Mouse (Mus musculus) myocyte (in vitro differentiated cells): Measurements from ENCODE around the gene Gpr89. TPM values are rescaled to one million over a fixed set of nuclear protein-coding genes. Genes with fewer than 3 reads are reported as not detected.

Experiments
- H3K27me3 ChIP-seq: one replicate; pipeline ENCODE4 v1.6.1; 2011; ENCODE audit not compliant: control insufficient read depth, insufficient read depth, insufficient read length
- H3K36me3 ChIP-seq: one replicate; pipeline ENCODE4 v1.6.1; 2011; ENCODE audit not compliant: control insufficient read depth, insufficient read depth
- H3K4me2 ChIP-seq: one replicate; pipeline ENCODE4 v1.6.1; 2011; ENCODE audit warnings: low read depth, control low read depth
- H3K4me3 ChIP-seq: one replicate; pipeline ENCODE4 v1.5.1; 2011; ENCODE audit warnings: mild to moderate bottlenecking, control low read depth, moderate library complexity
- H3K79me2 ChIP-seq: one replicate; pipeline ENCODE4 v1.6.1; 2011; ENCODE audit not compliant: control insufficient read depth, insufficient read depth
- H3ac ChIP-seq: one replicate; pipeline ENCODE4 v1.6.1; 2011; ENCODE audit not compliant: control insufficient read depth, insufficient read length
- CEBPB ChIP-seq: IDR thresholded peaks from 2 replicates; pipeline ENCODE4 v1.6.1; 2011; ENCODE audit warnings: mild to moderate bottlenecking, moderate library complexity; ENCODE audit not compliant: poor library complexity, insufficient read depth, severe bottlenecking
- E2F4 ChIP-seq: IDR thresholded peaks from one replicate; pipeline ENCODE4 v1.6.1; 2011; ENCODE audit warnings: mild to moderate bottlenecking, control low read depth, moderate library complexity; ENCODE audit not compliant: insufficient read depth
- MAX ChIP-seq: IDR thresholded peaks from one replicate; pipeline ENCODE4 v1.6.1; 2011; ENCODE audit warnings: low read depth, mild to moderate bottlenecking, control low read depth
- MYOD1 ChIP-seq, 3 experiments: IDR thresholded peaks; one replicate each; pipeline ENCODE4 v1.6.1; 2011; ENCODE audit warnings: control low read depth in 2 of 3, low read depth in 2 of 3, mild to moderate bottlenecking in 2 of 3, moderate library complexity in 1 of 3; ENCODE audit not compliant: insufficient read length in 2 of 3, control insufficient read depth in 1 of 3
- MYOG ChIP-seq, 3 experiments: IDR thresholded peaks; one replicate each; pipeline ENCODE4 v1.6.1; 2011; ENCODE audit warnings: control low read depth in 2 of 3, low read depth in 2 of 3, mild to moderate bottlenecking in 2 of 3; ENCODE audit not compliant: insufficient read length in 2 of 3, control insufficient read depth in 1 of 3, insufficient read depth in 1 of 3
- POLR2A ChIP-seq: IDR thresholded peaks from one replicate; pipeline ENCODE4 v1.6.1; 2011; ENCODE audit warnings: low read depth, mild to moderate bottlenecking, control low read depth, moderate library complexity; ENCODE audit not compliant: insufficient read length
- POLR2AphosphoS2 ChIP-seq: IDR thresholded peaks from one replicate; pipeline ENCODE4 v1.6.1; 2011; ENCODE audit warnings: low read depth, control low read depth; ENCODE audit not compliant: insufficient read length
- REST ChIP-seq: IDR thresholded peaks from one replicate; pipeline ENCODE4 v1.6.1; 2011; ENCODE audit warnings: mild to moderate bottlenecking, control low read depth, moderate library complexity; ENCODE audit not compliant: insufficient read depth, insufficient read length
- SRF ChIP-seq: IDR thresholded peaks from one replicate; pipeline ENCODE4 v1.6.1; 2011; ENCODE audit warnings: low read depth; ENCODE audit not compliant: control insufficient read depth, insufficient read length
- TCF12 ChIP-seq: IDR thresholded peaks from one replicate; pipeline ENCODE4 v1.6.1; 2011; ENCODE audit warnings: mild to moderate bottlenecking, control low read depth; ENCODE audit not compliant: poor library complexity, insufficient read depth, severe bottlenecking
- TCF3 ChIP-seq: IDR thresholded peaks from one replicate; pipeline ENCODE4 v1.6.1; 2011; ENCODE audit warnings: low read depth, control low read depth; ENCODE audit not compliant: insufficient read length
- USF1 ChIP-seq: IDR thresholded peaks from one replicate; pipeline ENCODE4 v1.6.1; 2011; ENCODE audit warnings: low read depth, mild to moderate bottlenecking, control low read depth, moderate library complexity
- polyA plus RNA-seq: library from polyadenylated mRNA; unstranded; fragments of >200 nt; fragmentation: generic; extraction: Trizol; gene quantifications from one replicate; pipeline ENCODE4 v1.2.1, GENCODE M21; 2012; ENCODE audit warnings: missing spikeins

The Gpr89 gene
- polyA plus RNA-seq, 1 experiment: 19.2 TPM

DNA sequence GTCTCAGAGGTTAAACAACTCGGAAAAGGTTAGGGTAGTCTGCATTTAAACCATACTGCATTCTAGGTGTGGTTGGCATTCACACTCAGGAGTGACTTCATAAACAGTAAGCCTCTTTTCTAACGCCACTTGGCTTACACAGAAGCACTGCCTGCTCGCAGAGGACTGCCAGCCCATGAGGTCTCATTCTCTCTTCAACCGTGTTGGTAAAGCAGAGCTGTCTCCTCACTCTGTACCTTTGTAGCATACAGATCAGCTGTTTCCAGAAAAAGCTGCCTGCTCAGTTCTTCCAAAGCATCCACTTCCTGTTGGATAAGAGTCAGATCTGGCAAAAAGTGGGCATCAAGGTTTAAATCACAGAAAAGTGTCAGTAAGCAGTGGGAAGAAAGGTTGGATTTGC is 24.8 kb downstream of the Gpr89 start:
- H3K36me3 ChIP-seq: peaks cover 11% of the 10 kb centered on the region
- no peak overlapping the region for H3K4me2 ChIP-seq
- no peak for TF ChIP-seq USF1
- no peak for TF ChIP-seq E2F4
- no peak for TF ChIP-seq MAX
- no peak for TF ChIP-seq MYOD1 (IDR thresholded peaks at IDR 0.05; ENCODE audit: control insufficient read depth in 1 of 3, insufficient read length in 2 of 3, low read depth in 2 of 3)
- TF ChIP-seq POLR2AphosphoS2: no peak
- TF ChIP-seq REST: no peak
- TF ChIP-seq SRF: no peak
- TF ChIP-seq MYOG (IDR thresholded peaks at IDR 0.05; ENCODE audit: control insufficient read depth in 1 of 3, insufficient read depth in 1 of 3, insufficient read length in 2 of 3, low read depth in 2 of 3): no peak
- TF ChIP-seq CEBPB: no peak
- TF ChIP-seq TCF12: no peak
- TF ChIP-seq POLR2A: no peak
- TF ChIP-seq TCF3: no peak
- no peak overlapping the region for H3K4me3 ChIP-seq
- no peaks in the 10 kb centered on the region for H3K27me3 ChIP-seq
- H3K79me2 ChIP-seq: no peaks in the 10 kb centered on the region
- no peak overlapping the region for H3ac ChIP-seq

DNA sequence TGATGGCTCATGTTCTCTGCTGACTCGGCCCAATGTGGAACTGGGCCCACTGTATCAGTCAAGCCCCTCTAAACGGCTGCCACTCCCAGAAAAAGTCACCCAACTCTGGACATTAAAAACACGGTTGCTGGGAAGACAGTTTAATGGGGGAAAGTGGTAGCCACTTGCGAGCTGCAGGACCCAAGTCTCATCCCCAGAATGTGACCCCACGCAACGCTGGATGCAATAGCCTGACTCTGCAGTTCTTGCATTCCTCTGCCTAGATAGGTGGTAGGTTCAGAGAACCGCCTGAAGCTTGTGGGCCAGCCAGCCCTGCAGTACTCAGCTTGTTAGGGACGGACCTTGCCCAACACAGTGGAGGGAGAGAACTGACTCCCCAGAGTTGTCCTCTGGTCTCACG is 25.6 kb downstream of the Gpr89 start:
- TF ChIP-seq USF1 (no peak), MAX (no peak), SRF (no peak), REST (no peak), TCF12 (no peak), POLR2AphosphoS2 (no peak), TCF3 (no peak), MYOD1 (IDR thresholded peaks at IDR 0.05; ENCODE audit: control insufficient read depth in 1 of 3, insufficient read length in 2 of 3, low read depth in 2 of 3) (no peak), MYOG (IDR thresholded peaks at IDR 0.05; ENCODE audit: control insufficient read depth in 1 of 3, insufficient read depth in 1 of 3, insufficient read length in 2 of 3, low read depth in 2 of 3) (no peak), CEBPB (no peak), E2F4 (no peak), POLR2A (no peak)
- H3ac ChIP-seq: no peak overlapping the region
- H3K27me3 ChIP-seq: no peaks in the 10 kb centered on the region
- H3K4me2 ChIP-seq: no peak overlapping the region
- peaks cover 18% of the 10 kb centered on the region for H3K36me3 ChIP-seq
- H3K4me3 ChIP-seq: no peak overlapping the region
- H3K79me2 ChIP-seq: no peaks in the 10 kb centered on the region

DNA sequence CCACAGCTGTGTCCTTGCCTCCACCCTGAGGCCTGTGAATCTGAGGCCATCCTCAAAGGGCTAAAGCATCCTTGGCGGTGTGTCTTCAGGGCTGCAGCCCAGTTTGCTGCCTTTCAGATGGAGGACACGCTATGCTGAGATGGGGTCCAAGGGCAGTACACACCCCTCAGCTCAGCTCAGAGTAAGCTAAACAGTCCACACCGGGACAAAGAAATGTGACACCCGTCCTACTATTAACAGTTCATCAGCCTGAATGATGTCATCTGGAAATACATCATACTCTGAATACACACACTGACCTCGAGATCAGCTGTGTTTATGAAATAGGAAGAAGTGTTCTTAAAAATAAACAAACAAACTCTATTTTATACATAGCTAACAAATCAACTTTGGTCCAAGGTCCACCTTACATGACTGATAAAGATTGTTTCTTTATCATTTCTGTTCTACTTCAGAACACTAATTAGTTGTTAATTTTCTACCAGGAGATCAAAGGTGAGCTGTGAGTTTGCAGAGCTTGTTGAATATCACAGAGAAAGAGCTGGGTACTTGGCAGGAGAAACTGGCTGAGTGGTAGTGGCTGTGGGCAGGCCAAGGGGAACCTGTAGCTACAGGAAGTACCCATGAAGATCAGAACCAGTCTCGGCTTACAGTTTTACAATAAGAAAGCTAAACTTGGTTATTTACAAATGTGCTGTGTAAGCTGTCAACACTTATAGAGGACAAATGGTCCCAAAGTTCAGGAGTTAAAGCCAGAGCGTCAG is 30.2 kb downstream of the Gpr89 start:
- Histone ChIP-seq H3K79me2 (no peaks in the 10 kb centered on the region), H3K36me3 (peaks cover 27% of the 10 kb centered on the region), H3K4me3 (no peak overlapping the region), H3ac (no peak overlapping the region), H3K27me3 (no peaks in the 10 kb centered on the region), H3K4me2 (no peak overlapping the region)
- TF ChIP-seq TCF12 (no peak), TCF3 (no peak), SRF (no peak), REST (no peak), MYOD1 (IDR thresholded peaks at IDR 0.05; ENCODE audit: control insufficient read depth in 1 of 3, insufficient read length in 2 of 3, low read depth in 2 of 3) (no peak), E2F4 (no peak), POLR2AphosphoS2 (no peak), POLR2A (no peak), CEBPB (no peak), MAX (no peak), MYOG (IDR thresholded peaks at IDR 0.05; ENCODE audit: control insufficient read depth in 1 of 3, insufficient read depth in 1 of 3, insufficient read length in 2 of 3, low read depth in 2 of 3) (no peak), USF1 (no peak)

DNA sequence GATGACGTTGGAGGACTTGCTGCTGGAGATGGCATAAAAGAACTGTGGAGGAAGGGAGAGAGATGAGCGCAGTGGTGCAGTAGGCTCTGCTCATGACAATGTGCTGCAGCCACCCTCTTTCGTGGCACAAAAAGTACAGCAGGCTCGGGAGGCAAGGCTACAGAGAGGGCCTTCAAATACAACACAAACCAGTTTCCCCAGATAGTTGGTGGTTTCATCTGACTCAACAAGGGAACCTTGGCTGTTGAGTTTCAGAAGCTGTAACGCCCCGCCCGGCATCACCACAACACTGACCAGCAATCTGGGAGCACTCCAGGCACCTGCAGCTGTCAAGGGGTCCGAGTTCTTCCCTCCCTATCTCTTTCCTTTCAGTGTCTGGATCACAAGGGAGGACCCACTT is 32.6 kb downstream of the Gpr89 start:
- Histone ChIP-seq H3K4me2 (no peak overlapping the region), H3K36me3 (peaks cover 30% of the 10 kb centered on the region), H3ac (no peak overlapping the region), H3K27me3 (no peaks in the 10 kb centered on the region), H3K4me3 (no peak overlapping the region), H3K79me2 (no peaks in the 10 kb centered on the region)
- TF ChIP-seq TCF3 (no peak), POLR2A (no peak), MYOD1 (IDR thresholded peaks at IDR 0.05; ENCODE audit: control insufficient read depth in 1 of 3, insufficient read length in 2 of 3, low read depth in 2 of 3) (peak in 2 of 3 experiments; percentile 3 to 46), MYOG (IDR thresholded peaks at IDR 0.05; ENCODE audit: control insufficient read depth in 1 of 3, insufficient read depth in 1 of 3, insufficient read length in 2 of 3, low read depth in 2 of 3) (peak in 1 of 3 experiments; percentile 12)
